Mouse (Mus musculus) heart, adult 9 months (tissue): Measurements from ENCODE around the gene Retreg3.
"Not testable (repeated sequence)": the region's sequence is repeated elsewhere in the genome, so short reads cannot be mapped to it uniquely, and the experiment has no call there.

ENCODE experiments used
- DNase-seq, 2 experiments: peaks; one replicate each; pipeline ENCODE4 v3.0.0; 2022; ENCODE audit warnings: low spot score in 2 of 2

Gene Retreg3

DNA sequence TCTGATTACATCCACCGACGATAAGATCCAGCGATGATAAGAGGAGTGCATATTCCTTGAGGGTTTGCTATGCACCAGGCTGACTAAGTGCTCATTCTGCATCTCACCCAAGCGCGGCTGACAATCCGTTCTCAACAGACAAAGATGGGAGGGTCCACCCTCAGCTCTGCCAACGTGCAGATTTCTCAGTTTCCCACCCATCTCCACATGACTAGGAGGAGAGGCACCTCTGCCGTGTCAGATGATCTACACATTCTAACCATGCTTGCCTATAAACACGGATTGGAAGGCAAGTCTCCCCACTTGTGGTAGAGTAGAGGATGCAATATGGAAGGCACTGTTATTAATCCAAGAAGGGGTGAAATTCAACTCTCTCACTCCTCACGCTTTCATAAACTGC, 29.1 kb upstream of the Retreg3 start:
- DNase-seq = no peak

DNA sequence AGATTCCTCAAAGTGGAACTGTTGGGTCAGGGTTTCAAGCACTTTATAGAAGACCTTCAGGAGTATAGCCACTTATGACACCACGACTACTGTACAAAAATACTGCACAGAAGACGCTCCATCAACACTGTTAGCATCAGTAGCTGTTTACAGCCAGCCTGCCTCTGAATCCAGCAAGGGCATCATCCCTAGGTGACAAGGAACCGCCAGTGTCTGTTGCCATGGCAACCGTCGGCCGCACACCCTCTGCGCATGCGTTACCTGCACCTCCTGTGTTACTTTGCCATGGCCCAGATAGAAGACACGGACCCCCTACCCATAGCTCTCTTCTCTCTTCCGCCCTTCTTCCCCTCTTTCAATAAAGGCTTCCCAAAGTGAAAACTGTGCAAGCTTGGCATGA, 26.7 kb upstream of the Retreg3 start:
- DNase-seq = no peak

DNA sequence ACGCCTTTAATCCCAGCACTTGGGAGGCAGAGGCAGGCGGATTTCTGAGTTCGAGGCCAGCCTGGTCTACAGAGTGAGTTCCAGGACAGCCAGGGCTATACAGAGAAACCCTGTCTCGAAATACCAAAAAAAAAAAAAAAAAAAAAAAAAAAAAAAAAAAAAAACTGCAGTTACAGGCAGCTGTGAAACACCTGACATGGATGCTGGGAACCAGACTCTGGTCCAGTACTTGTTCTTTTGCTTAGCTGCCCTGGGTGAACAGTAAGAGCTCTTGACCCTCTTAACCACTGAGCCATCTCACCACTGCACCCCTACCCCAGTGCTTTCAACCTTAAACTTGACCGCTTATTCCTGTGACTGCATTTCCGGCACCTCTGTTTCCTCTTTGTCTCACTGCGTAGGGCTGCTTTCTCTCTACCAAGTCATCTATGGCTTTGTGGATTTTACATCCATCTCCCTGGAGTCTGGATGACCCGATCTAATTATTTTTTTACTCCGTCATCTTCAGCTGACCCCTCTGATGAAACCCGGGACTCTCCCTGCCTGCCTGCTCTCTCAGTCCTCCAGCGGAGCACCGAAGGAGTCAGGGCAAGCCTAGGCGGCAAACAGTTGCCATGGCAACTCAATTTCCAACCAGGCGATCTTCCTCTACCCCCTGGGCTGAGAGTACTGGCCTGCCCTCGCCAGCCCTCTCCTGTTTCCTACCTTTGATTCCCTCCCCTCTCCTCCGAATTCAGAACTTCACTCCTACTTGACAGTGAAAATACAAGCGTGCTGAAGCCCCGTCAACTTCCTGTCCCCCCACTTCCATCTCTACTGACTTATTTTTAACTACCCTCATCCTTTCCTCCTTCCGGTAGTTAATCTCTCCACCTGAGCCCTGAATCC, 23.9 kb upstream of the Retreg3 start:
- no peak for DNase-seq

DNA sequence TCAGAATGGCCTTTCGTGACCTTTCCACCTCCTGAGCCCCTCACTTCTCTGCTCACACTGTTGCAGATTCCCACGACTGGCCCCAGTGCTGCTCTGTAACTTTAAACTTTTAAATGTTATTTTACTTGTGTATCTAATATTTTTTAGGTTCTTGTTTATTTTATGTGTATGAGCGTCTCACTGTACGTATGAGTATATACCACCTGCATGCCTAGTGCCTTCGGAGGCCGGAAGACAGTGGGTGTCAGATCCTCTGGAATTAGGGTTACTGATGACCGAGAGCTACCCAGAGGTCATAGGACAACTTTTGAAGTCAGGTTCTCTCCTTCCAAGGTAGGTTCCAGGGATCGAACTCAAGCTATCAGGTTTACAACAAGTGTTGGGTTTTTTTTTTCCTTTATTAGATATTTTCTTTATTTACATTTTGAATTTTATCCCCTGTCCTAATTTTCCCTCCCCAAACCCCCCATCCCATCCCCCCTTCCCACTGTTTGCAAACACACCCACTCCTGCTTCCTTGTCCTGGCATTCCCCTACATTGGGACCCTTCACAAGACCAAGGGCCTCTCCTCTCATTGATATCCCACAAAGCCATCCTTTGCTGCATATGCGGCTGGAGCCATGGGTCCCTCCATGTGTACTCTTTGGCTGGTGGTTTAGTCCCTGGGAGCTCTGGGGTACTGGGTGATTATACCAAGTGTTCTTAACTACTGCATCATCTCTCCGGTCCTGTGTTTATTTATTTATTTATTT, 22.7 kb upstream of the Retreg3 start:
- DNase-seq = no peak

DNA sequence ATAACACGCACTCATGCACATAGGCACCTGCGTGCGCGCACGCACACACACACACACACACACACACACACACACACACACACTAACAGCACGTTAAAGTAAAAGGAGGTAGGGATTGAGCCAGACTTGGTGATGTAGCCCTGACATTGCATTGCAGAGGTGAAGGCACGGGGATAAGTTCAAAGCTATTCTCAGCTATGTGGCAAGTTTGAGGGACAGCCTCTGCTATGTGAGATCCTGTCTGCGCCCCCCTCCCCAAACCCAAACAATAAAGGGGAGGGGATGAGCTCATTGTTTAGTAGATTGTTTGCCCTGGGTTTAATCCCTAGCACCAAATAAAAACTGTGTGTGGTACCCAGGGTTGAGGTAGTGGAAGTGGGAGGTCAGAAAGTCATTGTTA, 21.4 kb upstream of the Retreg3 start:
- no peak for DNase-seq

DNA sequence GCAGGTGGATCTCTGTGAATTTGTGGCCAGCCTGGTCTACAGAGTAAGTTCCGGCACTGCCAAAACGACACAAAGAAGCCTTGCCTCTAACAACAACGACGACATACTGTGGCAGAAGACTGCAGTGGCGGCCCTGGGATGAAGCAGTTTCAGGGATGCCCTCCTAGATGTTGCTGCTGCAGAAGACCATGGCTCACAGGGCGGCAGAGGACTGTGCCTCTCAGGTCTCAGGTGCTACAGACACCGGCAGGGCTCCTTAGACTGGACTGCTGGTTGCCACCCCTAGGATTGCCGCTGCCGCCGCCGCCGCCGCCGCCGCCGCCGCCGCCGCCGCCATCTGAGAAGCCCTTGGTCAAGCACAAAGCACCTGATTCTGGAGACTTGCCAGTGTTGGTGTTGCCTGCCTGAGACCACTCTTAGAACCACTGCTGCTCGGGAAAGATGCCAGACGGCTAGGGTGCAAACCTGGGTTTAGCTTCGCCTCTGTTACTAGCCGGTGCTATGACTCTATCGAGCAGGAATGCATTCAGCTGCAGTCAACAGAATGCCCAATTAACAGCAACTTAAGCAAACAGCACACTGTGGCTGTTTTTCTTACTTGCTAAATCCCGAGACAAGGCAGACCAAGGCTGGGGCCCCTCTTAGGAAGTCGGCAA, 20.6 kb upstream of the Retreg3 start:
- no peak for DNase-seq

DNA sequence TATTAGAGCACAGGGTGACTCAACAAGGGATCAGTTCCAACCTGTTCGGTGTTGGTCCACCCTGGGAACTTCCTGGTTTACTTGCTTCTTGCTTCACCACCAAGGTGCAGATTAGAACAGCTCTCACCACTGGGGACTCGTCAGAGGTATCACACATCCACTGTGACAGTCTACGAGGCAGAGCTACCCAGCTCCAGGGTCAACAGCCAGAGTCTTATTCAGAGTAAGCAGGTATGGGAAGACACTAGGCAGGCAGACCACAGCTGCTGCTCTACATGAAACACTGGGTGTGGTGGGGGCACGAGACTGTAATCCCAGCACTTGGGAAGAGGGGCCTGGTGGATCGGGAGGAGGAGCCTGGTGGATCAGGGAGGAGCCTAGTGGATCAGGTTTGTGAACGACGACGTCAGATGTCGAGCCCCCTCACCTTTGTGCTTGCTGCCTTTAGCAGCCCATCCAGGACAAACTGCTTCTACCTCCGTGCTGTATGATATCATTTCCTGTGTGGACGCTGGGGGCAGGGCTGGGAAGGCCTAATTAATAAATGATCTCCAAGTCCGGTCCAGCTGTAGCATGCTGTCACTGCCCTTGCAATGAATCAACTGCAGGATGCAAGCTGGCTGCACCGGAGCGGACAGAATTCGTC, 19.0 kb upstream of the Retreg3 start:
- no peak for DNase-seq

DNA sequence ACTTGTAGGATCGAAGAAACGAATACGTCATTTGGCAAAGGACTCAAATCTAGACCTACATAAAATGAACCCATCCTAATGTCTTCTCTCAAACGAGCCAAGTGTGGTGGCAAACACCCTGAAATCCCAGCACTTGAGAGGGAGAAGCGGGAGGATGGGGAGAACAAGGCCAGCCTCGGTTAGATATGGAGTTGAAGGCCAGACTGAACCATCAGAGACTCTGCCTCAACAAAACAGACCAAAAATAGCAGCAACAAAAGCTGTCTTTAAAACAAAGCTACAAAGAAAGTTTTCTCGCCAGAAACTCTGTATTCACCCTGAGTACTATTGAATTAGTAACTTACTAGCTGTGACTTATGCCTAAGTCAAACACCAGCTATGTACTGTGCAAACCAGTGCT, 17.3 kb upstream of the Retreg3 start:
- no peak for DNase-seq

DNA sequence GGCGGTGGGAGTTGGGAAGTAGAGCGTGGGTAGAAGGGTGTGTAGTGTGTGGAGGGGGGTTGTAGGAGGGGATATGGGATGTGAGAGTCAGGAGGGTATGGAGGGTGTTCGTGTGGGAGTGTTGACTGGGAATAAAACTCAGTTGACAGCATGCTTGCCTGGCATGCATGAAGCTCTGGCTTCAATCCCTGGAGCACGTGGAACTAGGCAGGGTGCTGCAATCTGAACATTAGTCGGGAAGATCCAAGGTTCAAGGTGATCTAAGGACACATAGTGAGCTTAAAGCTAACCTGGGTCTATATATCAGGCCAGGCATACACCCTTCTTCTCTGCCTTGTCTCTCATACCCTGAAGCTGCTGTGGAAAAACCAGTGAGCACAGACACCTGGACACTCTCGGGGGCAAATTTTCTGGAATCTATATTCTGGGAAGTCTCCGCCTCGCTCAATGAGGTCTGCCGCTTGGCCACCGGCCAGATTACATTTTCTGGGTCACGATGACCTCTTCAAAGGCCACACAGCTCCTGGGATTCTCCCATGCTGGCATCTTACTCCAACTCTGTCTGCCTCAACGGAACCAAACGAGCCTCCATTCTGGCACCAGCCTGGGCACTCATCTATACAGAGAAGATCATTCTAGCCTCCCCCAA, 14.6 kb upstream of the Retreg3 start:
- no peak for DNase-seq

DNA sequence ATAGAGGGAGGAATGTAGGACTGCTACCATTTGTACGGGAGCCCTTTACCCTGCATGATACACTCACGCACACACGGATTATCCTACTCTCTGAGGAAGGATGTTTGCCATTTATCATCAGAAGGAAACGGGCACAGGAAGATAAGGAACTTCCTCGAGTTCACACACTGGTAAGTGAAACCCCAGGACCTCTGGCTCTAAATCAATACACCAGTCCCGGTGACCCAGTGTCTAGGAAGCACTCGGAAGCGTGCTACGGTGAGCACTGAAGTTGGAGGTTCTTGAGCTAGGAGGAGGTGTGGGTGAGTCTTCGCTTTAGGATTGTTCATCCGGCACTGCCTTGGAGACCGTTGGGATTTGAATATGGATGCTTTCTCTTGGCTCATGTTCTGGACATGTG, 13.3 kb upstream of the Retreg3 start:
- DNase-seq = no peak

DNA sequence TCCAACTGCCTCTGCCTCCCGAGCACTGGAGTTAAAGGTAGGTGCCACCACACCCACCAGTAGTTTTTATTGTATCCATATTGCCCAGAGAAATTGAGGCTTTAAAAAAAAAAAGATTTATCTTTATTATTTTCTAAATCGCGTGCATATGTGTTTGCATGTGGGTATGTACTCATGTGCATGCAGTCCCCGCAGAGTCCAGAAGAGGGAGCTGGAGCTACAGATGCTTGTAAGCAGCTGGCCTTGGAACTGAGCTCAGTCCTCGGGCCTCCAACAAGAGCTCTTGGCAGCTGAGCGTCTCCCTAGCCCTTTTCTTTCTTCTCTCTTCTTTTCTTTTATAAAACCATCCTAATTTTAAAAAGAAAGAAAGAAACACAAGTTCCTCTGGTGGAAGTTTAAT, 12.0 kb upstream of the Retreg3 start:
- DNase-seq = no peak

DNA sequence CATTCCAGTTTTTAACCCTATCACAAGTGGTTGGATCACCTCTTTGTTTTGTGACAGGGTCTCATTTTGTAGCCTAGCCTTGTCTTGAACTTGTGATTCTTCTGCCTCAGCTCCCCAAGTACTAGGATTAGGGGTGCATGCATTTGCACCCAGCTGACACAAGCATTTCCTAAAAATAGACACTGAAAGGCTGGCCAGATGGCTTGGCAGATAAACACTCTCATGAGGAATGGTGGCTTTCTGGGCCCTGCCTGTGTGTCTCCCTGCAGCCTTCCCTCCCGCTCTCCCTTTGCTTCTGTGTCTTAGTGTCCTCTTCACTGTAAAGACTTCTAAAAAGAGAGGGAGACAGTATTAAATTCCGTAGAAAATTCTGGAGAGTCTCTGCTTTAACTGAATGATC, 11.5 kb upstream of the Retreg3 start:
- DNase-seq = no peak

DNA sequence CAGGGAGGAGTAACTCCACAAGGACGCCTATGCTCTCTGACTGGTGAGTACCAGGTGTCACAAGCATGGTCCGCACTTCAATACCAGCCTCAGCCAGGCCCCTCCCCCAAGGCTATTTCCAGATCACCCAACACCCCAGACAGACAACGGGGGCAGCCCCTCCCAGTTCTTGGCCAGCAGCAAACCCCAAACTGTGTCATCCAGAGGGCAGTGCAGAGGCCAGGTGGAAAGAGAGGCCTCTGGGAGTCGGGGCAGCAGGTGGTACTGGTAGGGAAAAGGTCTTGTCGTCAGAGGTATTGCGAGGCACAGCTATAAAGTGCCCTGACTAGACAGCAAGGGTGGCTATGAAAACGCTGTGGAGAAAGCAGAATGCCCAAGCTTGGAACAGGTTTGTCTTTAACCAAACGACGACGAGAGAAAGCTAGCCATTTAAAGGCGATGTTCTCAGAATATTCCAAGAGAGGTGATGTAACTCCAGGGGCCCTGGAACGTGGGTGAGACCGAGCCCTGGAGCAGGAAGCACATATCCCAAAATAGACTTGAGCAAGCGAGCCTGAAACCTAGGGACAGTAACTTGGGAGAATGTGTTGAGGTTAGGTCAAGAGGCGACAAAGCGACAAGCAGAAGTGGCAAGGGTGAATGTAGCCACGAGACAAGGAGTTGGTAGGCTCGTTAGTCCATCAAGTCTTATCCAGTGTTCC, 10.5 kb upstream of the Retreg3 start:
- peak; percentile 80 to 82 for DNase-seq

DNA sequence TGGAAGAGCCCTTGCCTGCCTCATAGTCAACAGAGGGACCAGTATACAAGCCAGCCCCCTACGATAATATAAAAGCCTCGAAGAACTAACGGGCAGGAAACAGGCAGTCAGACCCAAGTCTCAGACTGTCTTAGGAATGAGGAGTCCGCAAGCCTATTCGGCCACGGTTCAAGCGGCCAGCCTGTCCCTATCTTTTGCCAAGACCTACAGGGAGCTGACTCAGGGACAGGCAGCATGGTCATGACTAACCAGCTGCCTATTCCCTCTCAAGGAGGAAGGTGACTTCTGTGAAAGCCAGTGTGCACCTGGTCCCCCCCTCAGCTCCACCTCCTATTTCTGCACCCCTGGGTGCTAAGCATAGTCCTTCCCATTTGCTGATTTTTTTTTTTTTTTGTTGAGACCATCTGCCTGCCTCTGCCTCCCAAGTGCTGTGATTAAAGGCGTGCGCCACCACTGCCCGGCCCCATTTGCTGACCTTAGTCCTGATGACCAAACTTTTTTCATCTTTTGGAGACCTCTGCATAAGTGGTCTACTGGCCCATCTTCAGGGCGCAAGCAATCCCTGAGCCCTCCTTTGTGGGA, 9.4 kb upstream of the Retreg3 start:
- DNase-seq = no peak

DNA sequence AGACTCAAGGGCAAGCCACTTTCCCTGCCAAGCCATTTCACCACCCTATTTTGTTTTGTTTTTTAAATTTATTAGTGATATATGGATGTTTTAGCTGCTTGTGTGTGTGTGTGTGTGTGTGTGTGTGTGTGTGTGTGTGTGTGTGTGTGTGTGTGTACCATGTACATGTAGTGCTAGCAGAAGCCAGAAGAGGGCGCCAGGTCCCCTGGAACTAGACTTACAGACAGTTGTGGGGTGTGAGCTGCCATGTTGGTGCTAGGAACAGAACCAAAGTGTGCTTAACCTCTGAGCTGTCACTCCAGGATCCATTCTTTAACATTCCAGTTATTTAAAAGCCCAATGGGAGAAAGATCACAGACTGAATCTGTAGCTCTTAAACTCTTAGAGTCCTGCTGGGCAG, 7.4 kb upstream of the Retreg3 start:
- no peak for DNase-seq

DNA sequence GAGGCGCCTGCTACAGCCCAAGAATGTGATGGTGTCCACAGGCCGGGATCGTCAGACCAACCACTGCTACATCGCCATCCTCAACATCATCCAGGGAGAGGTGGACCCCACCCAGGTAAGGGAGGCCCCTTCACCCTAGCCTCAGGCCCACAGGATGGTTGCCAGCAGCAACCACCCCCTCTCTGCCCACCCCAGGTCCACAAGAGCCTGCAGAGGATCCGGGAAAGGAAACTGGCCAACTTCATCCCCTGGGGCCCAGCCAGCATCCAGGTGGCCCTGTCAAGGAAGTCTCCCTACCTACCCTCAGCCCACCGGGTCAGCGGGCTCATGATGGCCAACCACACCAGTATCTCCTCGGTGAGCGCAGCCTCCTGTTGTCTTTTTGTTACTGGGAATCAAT, 5.3 kb upstream of the Retreg3 start:
- not testable (repeated sequence) for DNase-seq

DNA sequence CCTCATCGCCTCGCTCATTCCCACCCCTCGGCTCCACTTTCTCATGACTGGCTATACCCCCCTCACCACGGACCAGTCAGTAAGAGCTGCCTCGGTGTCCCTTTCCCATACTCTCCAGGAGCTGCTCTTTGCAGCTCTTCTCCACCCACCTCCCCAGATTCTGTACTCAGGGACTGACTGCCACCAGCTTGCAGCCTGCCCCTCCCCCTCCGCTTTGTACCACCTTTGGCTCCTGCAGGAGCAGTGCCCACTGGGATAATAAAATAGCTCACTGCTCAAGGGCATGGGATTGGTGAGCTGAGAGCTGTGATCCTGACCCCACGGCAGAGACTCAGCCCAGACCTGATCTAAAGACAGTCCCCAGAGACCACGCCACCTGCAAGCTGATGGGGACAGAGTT, 4.8 kb upstream of the Retreg3 start:
- DNase-seq = not testable (repeated sequence)

DNA sequence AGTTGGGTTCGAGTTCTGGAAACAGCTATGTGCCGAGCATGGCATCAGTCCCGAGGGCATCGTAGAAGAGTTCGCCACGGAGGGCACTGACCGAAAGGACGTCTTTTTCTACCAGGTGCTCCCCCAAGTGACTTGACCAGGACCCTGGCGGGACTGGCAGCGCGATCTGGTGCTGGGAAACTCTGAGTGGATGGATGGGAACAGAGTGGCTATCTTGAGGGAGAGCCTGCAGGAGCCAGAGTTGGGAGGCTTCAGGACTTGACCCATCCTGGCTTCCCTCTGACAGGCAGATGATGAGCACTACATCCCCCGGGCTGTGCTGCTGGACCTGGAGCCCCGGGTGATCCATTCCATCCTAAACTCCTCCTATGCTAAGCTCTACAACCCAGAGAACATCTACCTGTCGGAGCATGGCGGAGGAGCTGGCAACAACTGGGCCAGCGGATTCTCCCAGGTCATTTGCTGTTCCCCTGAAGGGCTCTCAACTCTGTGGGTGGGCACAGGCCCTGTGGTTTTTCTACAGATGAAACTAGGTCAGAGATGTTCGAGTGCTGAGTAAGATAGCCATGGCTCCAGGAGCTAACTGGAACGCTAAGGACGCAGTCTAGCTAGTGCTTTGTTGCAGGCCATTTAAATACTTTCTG, 974 bp upstream of the Retreg3 start:
- DNase-seq = no peak

DNA sequence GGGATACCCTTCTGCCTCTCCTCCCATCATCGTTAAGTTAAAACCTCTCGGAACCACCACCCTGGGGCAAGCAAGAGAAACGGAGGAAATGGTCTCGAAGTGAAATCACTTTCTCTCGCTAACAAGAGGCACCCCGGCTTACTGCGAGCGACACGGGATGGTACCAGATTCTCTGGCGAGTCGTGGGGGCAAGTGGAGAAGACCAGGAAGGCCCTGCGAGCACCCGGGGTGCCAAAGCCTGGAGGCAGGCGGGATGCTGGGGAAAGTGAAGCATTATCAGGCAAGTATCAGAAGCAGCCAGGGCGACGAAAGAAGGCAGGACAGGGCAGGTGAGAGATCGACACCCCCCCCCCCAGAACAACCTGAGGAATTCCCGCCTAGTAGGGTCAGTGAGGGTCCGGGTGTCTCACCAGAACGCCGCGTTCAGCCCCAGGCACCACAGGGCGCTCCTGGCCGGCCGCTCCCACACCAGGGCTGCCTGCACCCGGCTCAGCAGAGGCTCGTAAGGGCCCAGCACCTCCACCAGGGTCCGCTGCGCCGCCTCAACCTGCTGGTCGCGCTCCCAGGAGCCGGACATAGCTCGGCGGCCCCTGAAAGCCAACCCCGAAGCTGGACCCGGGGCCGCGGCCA, 447 bp downstream of the Retreg3 start:
- DNase-seq = no peak

DNA sequence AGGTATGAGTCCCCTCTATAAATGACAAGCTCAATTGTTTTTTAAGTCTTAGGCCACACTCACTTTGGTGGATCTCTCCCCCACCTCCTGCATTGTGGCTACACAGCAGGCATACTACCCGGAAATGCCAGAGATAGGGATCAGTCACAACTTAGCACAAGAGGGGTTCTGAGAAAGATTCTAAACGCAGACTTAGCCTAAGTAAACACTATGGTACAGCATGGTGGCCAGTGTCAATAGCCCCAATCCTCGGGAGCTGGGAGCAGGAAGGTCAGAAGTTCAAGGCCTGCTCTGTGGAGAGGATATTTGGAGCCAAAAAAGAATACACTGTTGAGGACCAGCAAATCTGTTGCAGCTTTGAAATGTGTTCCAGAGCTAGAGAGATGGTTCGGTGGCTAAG, 1.6 kb downstream of the Retreg3 start:
- no peak for DNase-seq
